Mouse (Mus musculus) embryonic fibroblast, embryonic 13.5 days (primary cell): ENCODE data around the gene Prss57. TPM values are rescaled to one million over a fixed set of nuclear protein-coding genes. Genes with fewer than 3 reads are reported as not detected.

Experiments
- H3K27ac ChIP-seq: 2 replicates; pipeline ENCODE4 v1.5.1; 2012; ENCODE audit warnings: low read length, control low read depth, inconsistent platforms; ENCODE audit not compliant: insufficient read depth
- H3K4me1 ChIP-seq: 2 replicates; pipeline ENCODE4 v1.6.1; 2011; ENCODE audit warnings: low read length; ENCODE audit not compliant: control insufficient read depth, insufficient read depth
- H3K4me3 ChIP-seq: 2 replicates; pipeline ENCODE4 v1.5.1; 2011; ENCODE audit warnings: mild to moderate bottlenecking, control low read depth, low read length; ENCODE audit not compliant: insufficient read depth
- CTCF ChIP-seq: IDR thresholded peaks from 2 replicates; pipeline ENCODE4 v1.5.1; 2011; ENCODE audit warnings: mild to moderate bottlenecking, control low read depth, low read length, moderate library complexity, borderline replicate concordance; ENCODE audit not compliant: insufficient read depth
- POLR2A ChIP-seq: IDR thresholded peaks from 2 replicates; pipeline ENCODE4 v1.6.1; 2011; ENCODE audit warnings: low read depth, mild to moderate bottlenecking, control low read depth, low read length, moderate library complexity
- polyA plus RNA-seq: library from polyadenylated mRNA; stranded (reverse); fragments of >200 nt; gene quantifications from 2 replicates; pipeline ENCODE4 v1.2.4, GENCODE M21; 2011; ENCODE audit warnings: low read depth; ENCODE audit not compliant: missing spikeins, insufficient read length

Prss57 gene
- polyA plus RNA-seq, 1 experiment, result not detected

- TF ChIP-seq POLR2A, result no peak
- no peak overlapping the region for H3K27ac ChIP-seq
- H3K4me1 ChIP-seq, result no peaks in the 10 kb centered on the region; the same call in 1 of the 2 replicates
- H3K4me3 ChIP-seq, result no peak overlapping the region
Measured at GRCm38 (mm10) chr10:79783920-79784800, 6.6 kb downstream of the Prss57 start.

GRCm38 (mm10) chr10:79783050-79783449 lies 7.7 kb downstream of the Prss57 start:
- H3K27ac ChIP-seq, result no peak overlapping the region
- no peak for TF ChIP-seq POLR2A
- TF ChIP-seq CTCF, result no peak
- H3K4me1 ChIP-seq, result peaks cover 4% of the 10 kb centered on the region; the same call in 1 of the 2 replicates
- no peak overlapping the region for H3K4me3 ChIP-seq

- peaks cover 4% of the 10 kb centered on the region; the same call in 1 of the 2 replicates for H3K4me1 ChIP-seq
- TF ChIP-seq POLR2A, result no peak
- TF ChIP-seq CTCF, result no peak
- no peak overlapping the region for H3K27ac ChIP-seq
- H3K4me3 ChIP-seq, result no peak overlapping the region
Measured at GRCm38 (mm10) chr10:79781956-79782355, 8.8 kb downstream of the Prss57 start.

- Histone ChIP-seq H3K27ac (no peak overlapping the region), H3K4me1 (peaks cover 4% of the 10 kb centered on the region; the same call in 1 of the 2 replicates), H3K4me3 (no peak overlapping the region)
- no peak for TF ChIP-seq POLR2A
- TF ChIP-seq CTCF, result no peak
Measured at GRCm38 (mm10) chr10:79781139-79781538, 9.6 kb downstream of the Prss57 start.

GRCm38 (mm10) chr10:79780664-79781015 lies 10.1 kb downstream of the Prss57 start:
- Histone ChIP-seq H3K4me3 (peak overlapping the region; percentile 22), H3K27ac (no peak overlapping the region)
- TF ChIP-seq CTCF, result no peak
- no peak for TF ChIP-seq POLR2A

GRCm38 (mm10) chr10:79779784-79780663 lies 10.7 kb downstream of the Prss57 start:
- Histone ChIP-seq H3K4me1 (peaks cover 4% of the 10 kb centered on the region; the same call in 1 of the 2 replicates), H3K4me3 (peak overlapping the region; percentile 22), H3K27ac (no peak overlapping the region)
- TF ChIP-seq POLR2A, result no peak
- TF ChIP-seq CTCF, result peak; percentile 82

More at GRCm38 (mm10) chr10:79780664-79781015, 10.1 kb downstream of the Prss57 start:
- peaks cover 4% of the 10 kb centered on the region; the same call in 1 of the 2 replicates for H3K4me1 ChIP-seq

- TF ChIP-seq POLR2A (no peak), CTCF (no peak)
- H3K27ac ChIP-seq, result no peak overlapping the region
- no peak overlapping the region for H3K4me3 ChIP-seq
- peaks cover 4% of the 10 kb centered on the region; the same call in 1 of the 2 replicates for H3K4me1 ChIP-seq
Measured at GRCm38 (mm10) chr10:79779193-79779592, 11.6 kb downstream of the Prss57 start.

GRCm38 (mm10) chr10:79778006-79778405 lies 12.8 kb downstream of the Prss57 start:
- H3K27ac ChIP-seq, result peak overlapping the region; percentile 30; the same call in 1 of the 2 replicates
- TF ChIP-seq CTCF (no peak), POLR2A (no peak)

GRCm38 (mm10) chr10:79777103-79777531 lies 13.6 kb downstream of the Prss57 start, which contains the start of gene Fstl3:
TSS of gene Fstl3 (plus strand) at chr10:79777272.
- Histone ChIP-seq H3K4me3 (peak within 1 kb of the TSS; percentile 59), H3K4me1 (peaks cover 4% of the 10 kb centered on the region; the same call in 1 of the 2 replicates), H3K27ac (peak within 1 kb of the TSS; percentile 30)
- TF ChIP-seq CTCF (no peak), POLR2A (peak; percentile 81)

More at GRCm38 (mm10) chr10:79778006-79778405, 12.8 kb downstream of the Prss57 start:
- Histone ChIP-seq H3K4me1 (peaks cover 4% of the 10 kb centered on the region; the same call in 1 of the 2 replicates), H3K4me3 (peak overlapping the region; percentile 59)
